Mouse (Mus musculus): ENCODE data around the gene Eprs.

DNA sequence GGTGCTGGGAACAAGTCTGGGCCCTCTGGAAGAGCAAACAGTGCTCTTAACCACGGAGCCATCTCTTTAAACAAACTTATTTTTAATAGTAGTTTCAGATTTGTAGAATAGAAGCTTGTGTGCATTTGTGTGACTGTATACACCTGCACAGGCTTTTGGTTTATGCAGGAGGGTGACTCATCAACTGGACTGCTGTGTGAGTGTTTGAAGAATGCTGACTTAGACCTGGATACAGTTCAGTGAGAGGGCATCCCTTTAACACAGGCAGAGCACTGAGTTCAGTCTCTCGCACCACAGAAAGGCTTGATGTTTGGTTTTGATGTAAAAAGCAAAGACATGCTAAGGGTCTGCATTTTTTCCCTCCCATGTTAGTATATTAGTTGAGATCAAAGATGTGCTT lies 14.6 kb downstream of the Eprs start:
- TF ChIP-seq CTCF (IDR thresholded peaks at IDR 0.05; ENCODE audit: low read depth, low read length) (no peak), POLR2A (IDR thresholded peaks at IDR 0.05; ENCODE audit: borderline replicate concordance, low read depth, low read length) (no peak)
